Mouse (Mus musculus) 3134 (cell line): ENCODE measurements around the gene P4ha1.

ENCODE experiments used
- DNase-seq: peaks from one replicate; pipeline ENCODE4 v3.0.0-alpha.2; 2011; ENCODE audit warnings: low spot score; ENCODE audit not compliant: insufficient read length; ENCODE audit errors: extremely low read depth

Gene P4ha1

GRCm38 (mm10) chr10:59322271-59322670, 825 bp upstream of the P4ha1 start:
- no peak for DNase-seq

- no peak for DNase-seq
These were observed 529 bp downstream of the P4ha1 start for GRCm38 (mm10) chr10:59323488-59324161.

GRCm38 (mm10) chr10:59324311-59325165, 1.4 kb downstream of the P4ha1 start:
- peak; percentile 33 for DNase-seq

GRCm38 (mm10) chr10:59326612-59327315, 3.7 kb downstream of the P4ha1 start:
- no peak for DNase-seq

- no peak for DNase-seq
These were observed 4.2 kb downstream of the P4ha1 start for GRCm38 (mm10) chr10:59327316-59327710.

GRCm38 (mm10) chr10:59331546-59332256, 8.6 kb downstream of the P4ha1 start:
- DNase-seq = no peak

GRCm38 (mm10) chr10:59333400-59333799, 10.3 kb downstream of the P4ha1 start:
- no peak for DNase-seq

GRCm38 (mm10) chr10:59334899-59335798, 12.1 kb downstream of the P4ha1 start:
- no peak for DNase-seq

- DNase-seq = no peak
These were observed 13.0 kb downstream of the P4ha1 start for GRCm38 (mm10) chr10:59336124-59336523.

- DNase-seq = no peak
These were observed 23.5 kb downstream of the P4ha1 start for GRCm38 (mm10) chr10:59346560-59346959.

- no peak for DNase-seq
These were observed 25.1 kb downstream of the P4ha1 start for GRCm38 (mm10) chr10:59348200-59348599.

GRCm38 (mm10) chr10:59349536-59349935, 26.4 kb downstream of the P4ha1 start:
- no peak for DNase-seq

GRCm38 (mm10) chr10:59353065-59353464, 30.0 kb downstream of the P4ha1 start:
- DNase-seq = no peak

GRCm38 (mm10) chr10:59354120-59354519, 31.0 kb downstream of the P4ha1 start:
- no peak for DNase-seq

GRCm38 (mm10) chr10:59355020-59355419, 31.9 kb downstream of the P4ha1 start:
- DNase-seq = no peak

GRCm38 (mm10) chr10:59358744-59359143, 35.6 kb downstream of the P4ha1 start:
- no peak for DNase-seq

GRCm38 (mm10) chr10:59363208-59363607, 40.1 kb downstream of the P4ha1 start:
- DNase-seq = no peak

GRCm38 (mm10) chr10:59364551-59364950, 41.5 kb downstream of the P4ha1 start:
- DNase-seq = no peak

- DNase-seq = no peak
These were observed 42.9 kb downstream of the P4ha1 start for GRCm38 (mm10) chr10:59365804-59366589.
